Mouse (Mus musculus): ENCODE data around the gene Tdrd9. TPM values are rescaled to one million over a fixed set of nuclear protein-coding genes. Genes with fewer than 3 reads are reported as not detected.

Tdrd9 gene
- polyA plus RNA-seq, 1 experiment from 2014 or later: 0.37 TPM

DNA sequence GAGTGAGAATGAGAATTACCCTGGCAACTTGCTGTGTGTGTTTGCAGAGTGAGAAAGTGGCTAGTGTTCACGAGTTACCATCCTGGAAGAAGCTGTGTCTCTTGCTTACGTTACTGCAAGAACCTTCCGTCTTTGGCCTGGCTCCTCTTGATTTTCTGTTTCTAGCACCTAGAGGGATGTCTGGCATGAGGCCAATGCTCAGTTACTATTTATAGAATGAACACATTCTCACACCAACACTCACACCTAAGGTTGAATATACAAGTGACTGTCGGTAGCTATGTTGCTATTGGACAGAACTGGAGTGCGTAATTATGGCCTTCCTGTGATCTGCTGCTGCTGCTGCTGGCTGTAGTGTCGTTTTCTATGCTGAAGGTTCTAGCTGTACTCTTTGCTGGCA, 5.8 kb downstream of the Tdrd9 start:
- Histone ChIP-seq H3K4me1 (replicated peaks; ENCODE audit: control insufficient read depth, insufficient read depth, low read length) (no peaks in the 10 kb centered on the region), H3K9ac (ENCODE audit: low read depth, low read length) (no peak overlapping the region), H3K27ac (ENCODE audit: low read depth, low read length) (no peak overlapping the region), H3K9me3 (ENCODE audit: control insufficient read depth, low read length) (no peaks in the 10 kb centered on the region), H3K4me2 (replicated peaks; ENCODE audit: low read depth, low read length) (no peak overlapping the region), H3K36me3 (ENCODE audit: control insufficient read depth, insufficient read depth, low read length) (no peaks in the 10 kb centered on the region), H3K27me3 (ENCODE audit: control insufficient read depth, insufficient read depth, low read length) (no peaks in the 10 kb centered on the region), H3K4me3 (ENCODE audit: low read depth, low read length) (no peak overlapping the region)
- ATAC-seq (ENCODE audit: low FRiP score) (no peak), DNase-seq (ENCODE audit: low spot score) (no peak)
- WGBS: 67% methylated on average over 6 of the region's 6 CpGs

DNA sequence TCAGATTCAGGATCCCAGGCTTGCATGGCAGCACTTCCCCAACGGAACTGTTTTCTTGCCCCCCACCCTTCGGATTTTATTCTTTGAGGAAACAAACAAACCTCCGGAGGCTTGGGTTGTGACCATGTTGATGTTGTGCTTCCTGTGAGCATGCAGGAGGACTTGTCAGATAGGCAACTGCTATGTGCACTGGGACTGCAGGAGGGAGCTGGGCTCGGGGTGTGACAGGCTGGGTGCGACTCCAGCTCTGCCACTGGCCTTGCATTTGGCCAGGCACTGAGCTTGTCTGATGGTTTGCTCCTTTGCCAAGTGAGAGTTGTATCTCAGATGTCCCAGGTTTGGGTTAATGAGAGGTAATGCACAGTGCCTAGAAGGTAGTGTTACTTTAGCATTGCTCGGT, 6.9 kb downstream of the Tdrd9 start:
- Histone ChIP-seq H3K9me3 (ENCODE audit: control insufficient read depth, low read length) (no peaks in the 10 kb centered on the region), H3K27me3 (ENCODE audit: control insufficient read depth, insufficient read depth, low read length) (no peaks in the 10 kb centered on the region), H3K4me1 (replicated peaks; ENCODE audit: control insufficient read depth, insufficient read depth, low read length) (no peaks in the 10 kb centered on the region), H3K27ac (ENCODE audit: low read depth, low read length) (no peak overlapping the region), H3K4me2 (replicated peaks; ENCODE audit: low read depth, low read length) (no peak overlapping the region), H3K9ac (ENCODE audit: low read depth, low read length) (no peak overlapping the region), H3K4me3 (ENCODE audit: low read depth, low read length) (no peak overlapping the region), H3K36me3 (ENCODE audit: control insufficient read depth, insufficient read depth, low read length) (no peaks in the 10 kb centered on the region)
- 69% methylated on average over 6 of the region's 6 CpGs for WGBS
- ATAC-seq (ENCODE audit: low FRiP score) (no peak), DNase-seq (ENCODE audit: low spot score) (no peak)

DNA sequence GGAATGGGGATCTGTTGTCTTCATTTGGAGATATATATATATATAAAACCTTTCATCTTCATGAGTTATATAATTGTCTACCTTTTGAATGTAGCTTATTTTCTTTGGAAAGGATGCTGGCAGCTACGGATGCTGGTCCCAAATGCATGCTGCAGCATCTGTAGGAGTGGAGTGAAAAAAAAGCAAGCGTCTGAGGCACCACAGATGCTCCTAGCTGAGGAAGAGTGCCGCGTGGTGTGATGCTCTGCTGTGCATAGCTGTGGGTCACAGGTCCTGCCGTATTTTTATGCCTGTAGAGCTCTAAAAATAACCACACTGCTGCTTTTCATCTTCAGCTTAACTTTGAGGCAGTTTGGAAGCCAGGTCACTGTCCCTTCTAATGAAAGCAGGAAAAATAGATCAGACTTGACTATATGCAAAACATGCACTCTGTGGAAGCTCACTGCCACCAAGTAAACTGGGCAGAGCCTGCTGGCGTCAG, 9.6 kb downstream of the Tdrd9 start, which contains the start of gene Rd3l:
TSS of gene Rd3l (minus strand) at position 431 of the 481 bp plus-strand sequence.
- Histone ChIP-seq H3K9me3 (ENCODE audit: control insufficient read depth, low read length) (no peaks in the 10 kb centered on the region), H3K9ac (ENCODE audit: low read depth, low read length) (no peak within 1 kb of the TSS), H3K27me3 (ENCODE audit: control insufficient read depth, insufficient read depth, low read length) (no peaks in the 10 kb centered on the region), H3K4me1 (replicated peaks; ENCODE audit: control insufficient read depth, insufficient read depth, low read length) (no peaks in the 10 kb centered on the region), H3K27ac (ENCODE audit: low read depth, low read length) (no peak within 1 kb of the TSS), H3K4me2 (replicated peaks; ENCODE audit: low read depth, low read length) (no peak within 1 kb of the TSS), H3K36me3 (ENCODE audit: control insufficient read depth, insufficient read depth, low read length) (no peaks in the 10 kb centered on the region), H3K4me3 (ENCODE audit: low read depth, low read length) (no peak within 1 kb of the TSS)
- 76% methylated on average over 6 of the region's 6 CpGs for WGBS
- ATAC-seq (ENCODE audit: low FRiP score) (no peak), DNase-seq (ENCODE audit: low spot score) (no peak)

DNA sequence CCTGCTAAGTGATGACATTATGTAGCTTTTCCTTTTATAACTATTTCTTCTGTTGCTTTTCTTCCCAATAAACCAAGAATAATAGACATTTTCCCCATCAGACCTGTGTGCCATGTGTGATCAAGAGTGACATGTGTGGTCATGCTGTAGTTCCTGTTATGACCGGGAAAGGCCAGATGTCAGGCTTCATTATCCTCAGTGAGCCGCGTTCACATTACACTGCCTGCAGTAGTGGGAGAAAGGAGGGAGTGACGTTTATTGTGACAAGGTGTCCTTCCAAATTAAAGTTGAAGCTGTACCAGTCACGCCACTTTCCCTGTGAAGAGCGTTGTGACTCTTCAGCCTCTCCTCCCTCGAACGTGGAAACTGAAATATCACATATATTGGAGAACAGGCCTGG, 10.5 kb downstream of the Tdrd9 start:
- Histone ChIP-seq H3K9me3 (ENCODE audit: control insufficient read depth, low read length) (no peaks in the 10 kb centered on the region), H3K27me3 (ENCODE audit: control insufficient read depth, insufficient read depth, low read length) (no peaks in the 10 kb centered on the region), H3K9ac (ENCODE audit: low read depth, low read length) (no peak overlapping the region), H3K4me1 (replicated peaks; ENCODE audit: control insufficient read depth, insufficient read depth, low read length) (no peaks in the 10 kb centered on the region), H3K4me3 (ENCODE audit: low read depth, low read length) (no peak overlapping the region), H3K4me2 (replicated peaks; ENCODE audit: low read depth, low read length) (no peak overlapping the region), H3K36me3 (ENCODE audit: control insufficient read depth, insufficient read depth, low read length) (no peaks in the 10 kb centered on the region), H3K27ac (ENCODE audit: low read depth, low read length) (no peak overlapping the region)
- 77% methylated on average over 8 of the region's 8 CpGs for WGBS
- ATAC-seq (ENCODE audit: low FRiP score) (no peak), DNase-seq (ENCODE audit: low spot score) (no peak)

DNA sequence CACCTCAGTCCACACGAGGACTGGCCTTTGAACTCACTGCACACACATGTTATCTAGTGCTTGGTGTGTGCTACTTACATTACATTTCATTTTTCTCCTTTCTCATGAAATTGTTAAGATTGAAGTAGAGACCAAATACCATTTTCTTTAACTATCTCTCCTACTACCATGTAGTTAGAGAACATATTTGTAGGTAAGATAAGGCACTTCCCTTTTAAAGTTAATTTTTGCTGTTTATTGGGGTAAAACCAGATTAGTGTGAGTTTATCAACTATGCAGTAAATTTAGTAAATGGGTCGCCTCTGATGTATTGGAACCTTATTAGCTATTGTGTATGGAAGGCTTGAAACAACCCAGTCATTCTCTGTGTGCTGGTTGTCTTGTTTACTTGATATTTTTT, 11.8 kb downstream of the Tdrd9 start:
- no peak overlapping the region for H3K4me2 ChIP-seq (replicated peaks; ENCODE audit: low read depth, low read length)
- no peak overlapping the region for H3K4me3 ChIP-seq (ENCODE audit: low read depth, low read length)
- H3K27ac ChIP-seq (ENCODE audit: low read depth, low read length): no peak overlapping the region
- no peaks in the 10 kb centered on the region for H3K36me3 ChIP-seq (ENCODE audit: control insufficient read depth, insufficient read depth, low read length)
- no peak for ATAC-seq (ENCODE audit: low FRiP score)
- H3K27me3 ChIP-seq (ENCODE audit: control insufficient read depth, insufficient read depth, low read length): no peaks in the 10 kb centered on the region
- no peak for DNase-seq (ENCODE audit: low spot score)
- H3K9me3 ChIP-seq (ENCODE audit: control insufficient read depth, low read length): no peaks in the 10 kb centered on the region
- H3K4me1 ChIP-seq (replicated peaks; ENCODE audit: control insufficient read depth, insufficient read depth, low read length): no peaks in the 10 kb centered on the region
- H3K9ac ChIP-seq (ENCODE audit: low read depth, low read length): no peak overlapping the region
- WGBS: 75% methylated on average over 2 of the region's 2 CpGs

DNA sequence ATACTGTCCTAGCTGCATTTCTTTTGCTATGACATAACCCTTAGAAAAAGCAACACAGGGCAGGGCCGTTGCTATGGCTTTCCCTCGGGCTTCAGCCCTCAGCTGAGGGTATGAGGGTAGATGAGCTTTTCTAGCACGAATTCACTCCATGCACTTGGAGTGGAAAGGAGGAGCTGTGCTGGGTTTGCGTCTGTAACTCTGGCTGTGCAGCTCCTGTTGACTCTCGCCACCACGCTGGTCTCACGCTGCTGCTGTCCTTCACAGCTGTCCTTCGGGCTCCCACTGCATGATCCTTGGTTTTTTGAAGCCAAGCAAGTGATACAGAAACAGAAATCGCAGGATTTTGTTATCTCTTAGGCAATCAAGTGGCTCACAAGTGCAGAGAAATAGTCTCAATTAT, 15.4 kb downstream of the Tdrd9 start:
- no peaks in the 10 kb centered on the region for H3K9me3 ChIP-seq (ENCODE audit: control insufficient read depth, low read length)
- H3K36me3 ChIP-seq (ENCODE audit: control insufficient read depth, insufficient read depth, low read length): no peaks in the 10 kb centered on the region
- ATAC-seq (ENCODE audit: low FRiP score) (no peak), DNase-seq (ENCODE audit: low spot score) (no peak)
- no peak overlapping the region for H3K27ac ChIP-seq (ENCODE audit: low read depth, low read length)
- no peaks in the 10 kb centered on the region for H3K27me3 ChIP-seq (ENCODE audit: control insufficient read depth, insufficient read depth, low read length)
- H3K4me3 ChIP-seq (ENCODE audit: low read depth, low read length): no peak overlapping the region
- 67% methylated on average over 9 of the region's 9 CpGs for WGBS
- H3K4me1 ChIP-seq (replicated peaks; ENCODE audit: control insufficient read depth, insufficient read depth, low read length): no peaks in the 10 kb centered on the region
- no peak overlapping the region for H3K4me2 ChIP-seq (replicated peaks; ENCODE audit: low read depth, low read length)
- 0 out of 2 replicates have a peak overlapping the region, but pooled peaks have one; percentile 7 for H3K9ac ChIP-seq (ENCODE audit: low read depth, low read length)

DNA sequence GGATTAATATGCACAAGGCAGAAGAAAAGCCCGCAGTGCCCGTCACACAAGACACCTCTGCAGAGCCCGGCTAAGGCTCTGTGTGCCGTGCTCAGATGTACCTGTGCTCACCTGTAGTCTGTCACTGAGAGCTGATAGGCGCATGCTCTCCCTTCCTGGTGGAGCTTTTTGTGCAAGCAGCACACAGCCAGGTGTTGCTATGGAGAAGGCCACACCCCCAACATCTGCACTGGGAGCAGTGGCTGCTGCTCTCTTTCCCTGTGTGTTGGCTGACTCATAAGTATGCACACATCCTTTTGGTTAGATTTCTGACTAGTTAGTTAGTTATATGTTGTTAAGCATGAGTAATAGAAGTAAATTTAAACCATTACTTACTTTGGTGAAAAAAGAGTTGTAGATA, 21.3 kb downstream of the Tdrd9 start:
- Histone ChIP-seq H3K4me2 (replicated peaks; ENCODE audit: low read depth, low read length) (no peak overlapping the region), H3K4me1 (replicated peaks; ENCODE audit: control insufficient read depth, insufficient read depth, low read length) (no peaks in the 10 kb centered on the region), H3K27me3 (ENCODE audit: control insufficient read depth, insufficient read depth, low read length) (no peaks in the 10 kb centered on the region), H3K27ac (ENCODE audit: low read depth, low read length) (no peak overlapping the region), H3K9me3 (ENCODE audit: control insufficient read depth, low read length) (no peaks in the 10 kb centered on the region), H3K9ac (ENCODE audit: low read depth, low read length) (no peak overlapping the region), H3K4me3 (ENCODE audit: low read depth, low read length) (no peak overlapping the region), H3K36me3 (ENCODE audit: control insufficient read depth, insufficient read depth, low read length) (no peaks in the 10 kb centered on the region)
- DNase-seq (ENCODE audit: low spot score): no peak
- ATAC-seq (ENCODE audit: low FRiP score): no peak
- 83% methylated on average over 5 of the region's 5 CpGs for WGBS

DNA sequence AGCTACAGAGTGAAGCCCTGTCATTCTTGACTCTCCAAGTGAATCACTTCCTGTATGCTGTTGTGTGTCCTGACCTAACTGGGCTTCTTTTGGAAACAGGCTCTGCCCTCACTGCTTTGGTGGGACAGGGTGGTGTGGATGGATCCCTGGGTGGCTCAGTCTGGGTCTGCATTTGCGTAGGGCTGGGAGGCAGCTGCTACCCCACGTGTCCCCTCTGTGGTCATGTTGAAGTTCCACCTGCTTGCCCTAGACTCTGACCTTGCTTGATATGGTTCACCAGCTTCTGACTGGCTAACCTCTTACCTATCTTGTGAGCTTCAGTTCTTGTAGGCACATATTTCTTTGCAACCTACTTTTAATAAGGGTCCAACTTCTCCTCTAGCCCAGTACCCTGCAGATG, 23.8 kb downstream of the Tdrd9 start:
- no peak overlapping the region for H3K9ac ChIP-seq (ENCODE audit: low read depth, low read length)
- no peak overlapping the region for H3K4me3 ChIP-seq (ENCODE audit: low read depth, low read length)
- H3K4me2 ChIP-seq (replicated peaks; ENCODE audit: low read depth, low read length): no peak overlapping the region
- no peaks in the 10 kb centered on the region for H3K4me1 ChIP-seq (replicated peaks; ENCODE audit: control insufficient read depth, insufficient read depth, low read length)
- H3K9me3 ChIP-seq (ENCODE audit: control insufficient read depth, low read length): no peaks in the 10 kb centered on the region
- ATAC-seq (ENCODE audit: low FRiP score) (no peak), DNase-seq (ENCODE audit: low spot score) (no peak)
- WGBS: 91% methylated on average over 2 of the region's 2 CpGs
- no peaks in the 10 kb centered on the region for H3K36me3 ChIP-seq (ENCODE audit: control insufficient read depth, insufficient read depth, low read length)
- H3K27ac ChIP-seq (ENCODE audit: low read depth, low read length): no peak overlapping the region
- no peaks in the 10 kb centered on the region for H3K27me3 ChIP-seq (ENCODE audit: control insufficient read depth, insufficient read depth, low read length)

DNA sequence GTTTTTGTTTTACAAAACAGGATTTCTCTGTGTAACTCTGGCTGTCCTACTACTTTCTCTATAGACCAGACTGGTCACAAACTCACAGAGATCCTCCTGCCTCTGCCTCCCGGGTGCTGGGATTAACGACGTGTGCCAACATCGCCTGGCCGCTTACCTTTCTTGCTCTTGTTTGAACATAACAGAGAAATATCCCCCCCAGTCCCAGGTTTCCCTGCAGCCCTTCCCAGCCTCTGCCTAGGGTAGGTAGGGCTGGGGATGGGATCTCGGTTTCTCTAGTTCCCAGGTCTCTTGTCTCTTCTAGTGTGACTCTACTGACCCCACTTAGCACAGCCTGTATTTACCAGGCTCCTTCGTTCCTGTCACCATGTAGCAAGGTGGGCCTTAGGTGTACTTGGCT, 28.4 kb downstream of the Tdrd9 start:
- ATAC-seq (ENCODE audit: low FRiP score) (no peak), DNase-seq (ENCODE audit: low spot score) (no peak)
- no peak overlapping the region for H3K4me2 ChIP-seq (replicated peaks; ENCODE audit: low read depth, low read length)
- no peaks in the 10 kb centered on the region for H3K9me3 ChIP-seq (ENCODE audit: control insufficient read depth, low read length)
- H3K9ac ChIP-seq (ENCODE audit: low read depth, low read length): no peak overlapping the region
- no peaks in the 10 kb centered on the region for H3K36me3 ChIP-seq (ENCODE audit: control insufficient read depth, insufficient read depth, low read length)
- WGBS: 92% methylated on average over 7 of the region's 7 CpGs
- H3K4me1 ChIP-seq (replicated peaks; ENCODE audit: control insufficient read depth, insufficient read depth, low read length): no peaks in the 10 kb centered on the region
- H3K4me3 ChIP-seq (ENCODE audit: low read depth, low read length): no peak overlapping the region
- no peak overlapping the region for H3K27ac ChIP-seq (ENCODE audit: low read depth, low read length)
- H3K27me3 ChIP-seq (ENCODE audit: control insufficient read depth, insufficient read depth, low read length): no peaks in the 10 kb centered on the region
